Mouse (Mus musculus) right cerebral cortex, postnatal 14 days (tissue): ENCODE results near the gene Hist1h2aa.

ENCODE experiments used
- DNase-seq: peaks from one replicate; pipeline ENCODE4 v3.0.0; 2022

Gene Hist1h2aa

DNA sequence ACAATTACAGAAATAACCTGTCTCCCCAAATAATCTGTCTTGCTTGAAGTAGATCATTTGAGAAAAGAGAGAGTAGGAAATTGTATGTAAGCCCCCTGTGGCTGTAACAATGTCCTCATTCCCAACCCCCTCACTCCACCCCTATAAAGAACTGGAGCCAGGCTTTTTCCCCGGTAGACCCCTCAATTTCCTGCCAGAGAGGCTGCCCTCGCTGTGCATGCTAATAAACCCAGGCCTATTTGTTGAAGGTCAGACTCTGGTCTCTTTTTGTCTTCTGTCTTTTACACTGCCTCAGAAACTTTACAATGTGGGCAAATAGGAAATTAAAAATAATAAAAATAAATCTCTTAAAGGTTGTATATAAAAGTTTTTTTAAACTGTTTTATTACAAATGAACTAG lies 12.0 kb downstream of the Hist1h2aa start:
- no peak for DNase-seq

DNA sequence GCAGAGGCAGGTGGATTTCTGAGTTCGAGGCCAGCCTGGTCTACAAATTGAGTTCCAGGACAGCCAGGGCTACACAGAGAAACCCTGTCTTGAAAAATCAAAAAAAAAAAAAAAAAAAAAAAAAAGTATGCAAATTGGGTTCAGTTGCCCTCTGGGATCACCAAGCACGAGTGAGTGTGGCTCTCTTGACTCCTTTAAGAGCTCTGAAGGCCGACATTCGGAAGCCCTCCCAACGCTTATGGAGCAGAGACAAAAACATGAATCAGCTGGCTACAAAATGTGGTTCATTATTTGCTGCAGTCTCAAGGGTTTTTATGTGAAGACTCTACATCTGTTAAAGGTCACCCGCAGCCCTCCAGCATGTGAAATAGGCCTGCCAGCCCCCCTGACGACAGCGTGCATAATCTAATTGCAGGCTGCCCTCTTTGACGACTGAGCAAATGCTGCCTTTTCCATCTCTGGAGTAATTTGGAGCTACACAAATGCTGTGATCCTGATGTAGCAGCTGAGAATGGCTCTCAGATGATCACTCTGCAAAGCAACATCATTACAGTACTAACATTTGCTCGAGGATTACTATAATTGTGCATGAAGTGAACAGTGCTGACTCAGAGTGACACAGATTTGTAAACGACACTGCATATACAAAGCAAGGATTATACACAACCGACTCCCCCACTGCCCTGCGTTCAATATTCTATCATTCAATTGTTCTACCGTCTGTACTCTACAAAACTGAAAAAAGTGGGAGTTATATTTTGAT lies 15.4 kb downstream of the Hist1h2aa start:
- DNase-seq, result no peak

DNA sequence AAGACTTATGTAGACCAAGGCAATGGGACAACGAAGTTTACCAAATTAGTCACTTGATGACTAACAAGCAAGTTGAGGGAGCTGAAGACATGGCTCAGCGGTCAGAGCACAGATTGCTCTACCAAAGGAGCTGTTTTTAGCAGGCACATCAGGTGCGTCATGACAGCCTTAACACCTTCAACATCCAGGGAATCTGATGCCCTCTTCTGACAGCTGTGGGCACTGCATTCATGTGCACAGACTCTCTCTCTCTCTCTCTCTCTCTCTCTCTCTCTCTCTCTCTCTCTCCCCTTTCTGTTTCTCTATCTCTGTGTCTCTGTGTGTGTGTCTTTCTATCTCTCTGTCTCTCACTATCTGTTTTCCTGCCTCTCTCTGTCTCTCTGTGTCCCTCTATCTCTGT lies 16.7 kb downstream of the Hist1h2aa start:
- no peak for DNase-seq

DNA sequence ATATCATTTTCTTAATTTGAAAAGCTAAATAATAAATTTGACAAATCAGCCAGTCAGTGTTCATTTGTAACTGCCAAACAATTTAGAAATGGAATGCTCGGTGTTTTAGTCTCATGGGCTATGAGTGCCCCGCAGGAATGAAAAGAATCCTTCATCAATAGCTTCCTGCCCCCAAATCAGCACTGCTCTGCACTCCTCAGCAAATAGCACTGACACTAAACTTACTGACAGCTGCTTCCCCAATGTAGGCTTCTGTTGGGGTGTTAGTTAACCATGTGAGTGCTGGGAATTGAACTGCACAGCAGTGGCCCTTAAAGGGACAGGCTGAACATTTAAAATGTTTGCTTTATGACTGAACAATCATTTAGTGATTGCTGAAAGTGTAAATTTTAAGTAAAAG lies 25.5 kb downstream of the Hist1h2aa start:
- DNase-seq, result no peak

DNA sequence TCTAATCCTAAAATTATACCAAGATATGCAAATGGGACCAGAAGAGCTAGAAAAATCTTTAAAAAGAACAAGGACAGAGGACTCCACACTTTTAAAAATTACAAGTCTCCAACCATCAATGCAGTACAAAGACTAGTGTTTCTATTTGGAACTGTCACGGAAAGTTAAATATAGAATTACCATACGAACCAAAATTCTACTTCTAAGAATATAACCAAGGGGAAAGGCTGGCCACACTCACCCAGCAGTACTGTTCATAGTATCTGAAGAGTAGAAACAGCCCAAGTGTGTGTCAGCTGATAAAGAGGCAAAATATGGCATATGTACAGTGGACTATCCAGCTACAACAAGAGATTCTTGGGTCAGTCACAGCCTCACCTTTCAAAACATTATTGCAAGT lies 30.6 kb downstream of the Hist1h2aa start:
- DNase-seq, result no peak

DNA sequence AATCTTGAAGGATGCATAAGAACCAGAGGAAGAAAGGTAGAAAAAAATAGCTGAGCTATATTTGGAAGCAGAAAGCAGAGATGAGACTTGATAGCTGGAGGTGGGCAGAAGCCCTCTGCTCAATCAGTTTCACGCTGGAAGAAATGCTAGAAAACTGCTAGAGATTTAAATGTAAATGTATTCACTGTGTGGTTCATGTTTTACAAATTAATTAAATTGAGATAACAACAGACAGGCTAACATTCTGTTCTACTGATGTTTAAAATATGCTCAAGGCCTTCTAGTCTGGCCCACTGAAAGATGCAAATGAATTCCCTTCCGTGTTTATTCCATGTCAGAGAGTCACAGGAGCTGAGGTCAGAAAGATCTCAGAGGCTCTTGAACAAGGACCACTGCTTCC lies 37.6 kb downstream of the Hist1h2aa start:
- DNase-seq, result no peak

DNA sequence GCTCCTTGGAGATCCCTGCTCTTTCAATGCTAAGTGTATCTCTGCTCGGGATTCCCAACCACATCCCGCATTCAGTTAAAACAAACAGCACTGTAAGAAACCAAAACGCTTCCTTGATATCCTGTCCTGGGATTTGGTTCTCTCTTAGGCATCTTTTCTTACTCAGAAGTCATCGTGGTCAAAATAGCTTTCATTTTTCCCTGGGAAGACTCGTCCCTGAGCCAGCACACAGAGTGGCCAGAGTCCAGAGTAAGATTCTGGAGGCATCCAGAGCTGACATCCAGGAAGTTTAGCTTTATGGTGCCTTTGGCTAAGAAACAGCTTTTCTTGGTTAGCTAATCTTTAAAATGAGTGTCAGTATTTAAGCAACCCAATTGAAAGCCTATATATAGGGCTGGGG lies 38.0 kb downstream of the Hist1h2aa start:
- no peak for DNase-seq
